Mouse (Mus musculus): ENCODE results near the gene Gm4869. TPM values are rescaled to one million over a fixed set of nuclear protein-coding genes. Genes with fewer than 3 reads are reported as not detected.

Gm4869 gene
- polyA plus RNA-seq, 1 experiment from 2014 or later: not detected

Other genes with a start within 250 kb of the Gm4869 start
- 34.7 and 38.0 TPM in 2 replicates for gene Mad1l1, start 124.1 kb upstream of the Gm4869 start, polyA plus RNA-seq (2015; fragmentation: Nextera tagmentation; extraction: Ambion mirVana)
- gene Nudt1, start 124.0 kb upstream of the Gm4869 start, polyA plus RNA-seq (2015; fragmentation: Nextera tagmentation; extraction: Ambion mirVana): 48.5 and 52.5 TPM in 2 replicates
- gene Mrm2, start 113.7 kb upstream of the Gm4869 start, polyA plus RNA-seq (2015; fragmentation: Nextera tagmentation; extraction: Ambion mirVana): 19.0 and 19.7 TPM in 2 replicates
- 23.0 and 27.2 TPM in 2 replicates for gene Snx8, start 56.4 kb upstream of the Gm4869 start, polyA plus RNA-seq (2015; fragmentation: Nextera tagmentation; extraction: Ambion mirVana)
- gene Eif3b, start 26.3 kb upstream of the Gm4869 start, polyA plus RNA-seq (2015; fragmentation: Nextera tagmentation; extraction: Ambion mirVana): 127 and 142 TPM in 2 replicates
- gene Chst12, start 59.9 kb downstream of the Gm4869 start, polyA plus RNA-seq (2015; fragmentation: Nextera tagmentation; extraction: Ambion mirVana): 19.8 and 21.3 TPM in 2 replicates
- gene Grifin, start 119.4 kb downstream of the Gm4869 start, polyA plus RNA-seq (2015; fragmentation: Nextera tagmentation; extraction: Ambion mirVana): 0.49 and 0.58 TPM in 2 replicates
- gene Lfng, start 161.7 kb downstream of the Gm4869 start, polyA plus RNA-seq (2015; fragmentation: Nextera tagmentation; extraction: Ambion mirVana): 14.8 and 16.0 TPM in 2 replicates
- 34.5 and 34.7 TPM in 2 replicates for gene Ttyh3, start 203.4 kb downstream of the Gm4869 start, polyA plus RNA-seq (2015; fragmentation: Nextera tagmentation; extraction: Ambion mirVana)